Mouse (Mus musculus) 3T3-L1 (cell line): ENCODE data around the gene Use1.
"Not testable (repeated sequence)": the region's sequence is repeated elsewhere in the genome, so short reads cannot be mapped to it uniquely, and the experiment has no call there.

ENCODE experiments used
- DNase-seq: peaks from one replicate; pipeline ENCODE4 v3.0.0-alpha.2; 2015; ENCODE audit warnings: low read depth, low spot score

Use1 gene

GRCm38 (mm10) chr8:71366771-71367528 lies at the start of gene Use1:
Gene Use1 (plus strand): TSS chr8:71366848.
- DNase-seq = peak; percentile 98

DNA sequence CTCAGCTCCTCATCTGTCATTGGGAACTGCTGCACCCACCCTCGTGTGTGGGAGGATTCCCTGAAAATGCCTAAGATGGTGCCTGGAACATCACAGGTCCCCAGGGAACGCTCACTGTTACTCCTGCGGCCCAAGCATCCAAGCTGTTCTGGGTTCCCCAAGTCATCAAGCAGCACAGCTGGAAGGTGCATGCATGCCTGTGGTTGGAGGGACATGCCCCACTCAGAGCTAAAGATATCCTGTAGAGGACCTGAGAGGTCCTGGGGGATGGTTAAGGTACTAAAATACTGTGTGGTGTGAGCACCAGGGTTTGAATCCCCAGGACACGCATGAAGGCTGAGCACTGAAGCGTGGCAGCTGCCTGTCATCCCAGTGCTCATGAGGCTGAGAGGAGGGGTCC lies 48.0 kb upstream of the Use1 start:
- not testable (repeated sequence) for DNase-seq

GRCm38 (mm10) chr8:71319760-71320159 lies 46.9 kb upstream of the Use1 start:
- not testable (repeated sequence) for DNase-seq

- no peak for DNase-seq
These were observed 43.7 kb upstream of the Use1 start for GRCm38 (mm10) chr8:71322939-71323338.

DNA sequence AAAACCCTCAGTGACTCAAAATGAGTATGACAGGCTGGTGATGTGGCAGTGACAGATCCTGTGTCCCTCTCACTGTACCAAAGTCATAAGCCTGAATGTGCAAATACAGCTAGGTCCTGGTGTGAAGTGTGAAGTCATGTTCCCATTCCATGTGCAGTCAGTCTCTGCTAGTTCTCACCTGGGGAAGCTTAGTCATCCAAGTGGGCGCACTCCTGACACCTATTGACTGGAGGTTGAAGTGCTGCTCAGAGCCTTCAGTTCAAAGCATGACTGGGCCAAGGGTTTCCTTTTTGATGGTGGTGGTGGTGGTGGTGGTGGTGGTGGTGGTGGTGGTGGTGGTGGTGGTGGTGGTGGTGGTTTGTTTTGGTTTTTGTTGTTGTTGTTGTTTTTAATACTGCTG lies 41.8 kb upstream of the Use1 start:
- peak; percentile 64 for DNase-seq

DNA sequence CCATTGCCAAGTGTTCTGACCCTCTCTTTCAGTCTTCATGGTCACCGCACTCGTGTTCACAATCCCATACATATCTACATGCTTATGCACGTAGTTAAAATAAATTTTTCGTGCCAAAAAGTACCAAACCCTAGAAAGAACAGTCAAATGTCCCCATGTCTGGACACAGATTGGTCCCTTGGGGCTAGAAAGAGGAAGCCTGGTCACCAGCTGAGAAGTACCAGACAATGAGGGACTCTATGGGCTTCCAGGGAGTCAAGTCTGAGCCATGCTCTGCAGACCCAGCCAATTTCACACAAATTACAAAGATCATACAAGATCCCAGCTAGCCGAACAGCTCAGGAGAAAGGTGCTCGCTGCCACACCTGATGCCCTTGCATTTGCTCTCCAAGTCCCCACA lies 28.8 kb upstream of the Use1 start:
- not testable (repeated sequence) for DNase-seq

DNA sequence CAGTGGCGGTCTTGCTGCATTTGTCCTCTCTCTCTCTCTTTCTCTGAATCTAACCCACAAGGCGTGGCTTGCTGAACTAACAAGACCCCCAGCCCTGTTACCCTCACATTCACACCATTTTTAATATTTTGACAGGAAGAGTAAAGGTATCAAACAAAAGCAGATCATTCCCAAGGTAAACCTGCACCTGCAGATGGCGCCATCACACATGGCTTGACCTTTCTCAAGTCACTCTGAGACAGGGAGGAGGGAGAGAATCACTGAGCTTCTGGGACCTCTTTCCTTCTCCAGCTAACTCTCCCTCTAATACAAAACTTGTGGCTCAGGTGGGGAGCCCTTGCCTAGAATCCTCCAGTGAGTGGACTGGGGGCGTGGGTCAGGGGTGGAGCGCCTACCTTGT lies 26.0 kb upstream of the Use1 start:
- DNase-seq = peak; percentile 73

- peak; percentile 74 for DNase-seq
These were observed 20.1 kb upstream of the Use1 start for GRCm38 (mm10) chr8:71346581-71346980.

GRCm38 (mm10) chr8:71351117-71351516 lies 15.5 kb upstream of the Use1 start:
- DNase-seq = peak; percentile 50

GRCm38 (mm10) chr8:71351520-71351919 lies 15.1 kb upstream of the Use1 start:
- DNase-seq = peak; percentile 53

- no peak for DNase-seq
These were observed 8.6 kb upstream of the Use1 start for GRCm38 (mm10) chr8:71358026-71358425.

GRCm38 (mm10) chr8:71367529-71368176 lies 1.0 kb downstream of the Use1 start:
- peak; percentile 48 for DNase-seq

DNA sequence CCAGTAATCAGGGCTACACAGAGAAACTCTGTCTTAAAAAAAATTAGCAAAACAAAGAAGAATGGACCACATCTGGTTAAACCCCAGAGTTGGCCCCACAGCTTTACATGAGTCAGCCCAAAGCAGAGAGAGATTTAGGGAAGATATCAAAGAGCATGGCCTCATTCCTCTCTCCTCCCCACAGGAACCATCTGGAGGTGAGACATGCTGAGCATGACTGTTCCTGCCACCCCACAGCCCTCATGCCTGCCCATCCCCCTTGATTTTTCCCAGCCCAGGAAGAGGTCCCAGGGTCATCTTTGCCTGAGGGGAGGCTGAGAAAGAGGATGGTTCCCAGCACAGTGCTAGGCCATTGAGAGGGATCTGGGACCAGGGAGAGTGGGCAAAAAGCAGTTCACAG lies 1.7 kb downstream of the Use1 start:
- DNase-seq = peak; percentile 84

- no peak for DNase-seq
These were observed 2.5 kb downstream of the Use1 start for GRCm38 (mm10) chr8:71369040-71369718.

DNA sequence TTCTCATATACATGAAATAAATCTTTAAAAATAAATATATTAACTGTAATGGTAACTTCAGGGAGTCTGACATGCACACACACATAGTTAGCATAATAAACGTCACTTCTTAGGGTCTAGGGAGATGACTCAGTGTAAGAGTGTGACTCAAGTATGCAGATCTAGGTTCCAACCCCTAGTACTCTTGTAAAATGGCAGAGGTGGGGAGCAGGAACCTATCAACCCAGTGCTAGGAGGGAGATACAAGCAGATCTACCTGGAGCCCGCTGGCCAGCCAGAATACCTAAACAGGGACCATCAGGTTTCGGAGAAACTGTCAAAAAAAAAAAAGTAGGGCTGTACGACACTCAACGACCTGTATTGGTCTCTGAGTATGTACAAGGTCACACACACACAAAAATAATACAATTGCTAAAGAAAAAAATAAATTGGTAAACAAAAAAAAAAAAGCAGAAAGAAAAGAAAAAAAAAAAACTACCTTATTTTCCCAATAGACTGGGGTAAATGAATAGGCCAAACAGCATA lies 4.1 kb downstream of the Use1 start:
- DNase-seq = peak; percentile 62

DNA sequence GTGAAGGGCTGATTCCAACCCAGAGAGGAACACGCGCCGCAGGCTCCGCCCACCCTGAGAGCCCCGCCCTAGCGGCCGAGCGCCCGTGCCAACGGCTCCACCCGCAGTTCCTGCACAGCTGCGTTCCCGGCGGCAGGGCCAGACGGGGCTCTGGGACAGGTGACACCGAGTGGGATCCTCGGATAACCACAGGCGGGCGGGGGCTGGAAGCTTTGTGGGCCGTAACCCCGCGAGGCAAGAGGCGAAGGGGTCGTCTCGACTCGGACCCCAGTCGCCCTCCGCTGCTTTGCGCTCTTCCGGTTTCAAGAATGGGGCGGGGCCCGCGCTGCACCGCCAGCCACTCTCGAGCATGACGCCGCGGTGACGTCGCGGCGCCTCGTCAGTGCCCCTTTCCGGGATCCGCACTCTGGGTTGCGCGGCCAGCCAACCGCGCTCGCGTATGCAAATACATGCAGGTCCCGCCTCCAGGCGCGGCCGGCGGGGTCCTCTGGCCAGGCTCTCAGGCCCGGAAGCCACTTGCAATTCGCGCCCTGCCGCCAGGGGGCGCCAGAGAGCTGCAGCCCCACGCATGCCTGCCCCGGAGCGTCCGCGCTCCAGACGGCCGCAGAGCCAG lies 4.7 kb downstream of the Use1 start, which contains the start of gene Ocel1:
Gene Ocel1 (plus strand): TSS at position 63 of the 613 bp plus-strand sequence.
- DNase-seq = peak; percentile 95

GRCm38 (mm10) chr8:71372427-71372826 lies 5.8 kb downstream of the Use1 start:
- DNase-seq = no peak

- DNase-seq = no peak
These were observed 6.4 kb downstream of the Use1 start for GRCm38 (mm10) chr8:71373000-71373399.

GRCm38 (mm10) chr8:71374616-71375206 lies 8.1 kb downstream of the Use1 start:
- no peak for DNase-seq

GRCm38 (mm10) chr8:71375581-71376422 lies 9.2 kb downstream of the Use1 start:
- no peak for DNase-seq
